Mouse (Mus musculus) forebrain, embryonic 12.5 days (tissue): ENCODE data around the gene Clec2d. TPM values are rescaled to one million over a fixed set of nuclear protein-coding genes. Genes with fewer than 3 reads are reported as not detected.
"Not testable (repeated sequence)": the region's sequence is repeated elsewhere in the genome, so short reads cannot be mapped to it uniquely, and the experiment has no call there.

Experiments used
- ATAC-seq: fragments of 200-750 bp; cut with Nextera tagmentation; 2 replicates; pipeline ENCODE4 v1.8.0; 2017; ENCODE audit warnings: moderate TSS enrichment; ENCODE audit not compliant: low FRiP score
- H3K27ac ChIP-seq: fragments of 300-500 bp; sonication (generic); 2 replicates; pipeline ENCODE4 v1.5.1; 2016; ENCODE audit warnings: mild to moderate bottlenecking
- H3K27me3 ChIP-seq: fragments of 300-500 bp; sonication (generic); 2 replicates; pipeline ENCODE4 v1.6.1; 2016; ENCODE audit warnings: mild to moderate bottlenecking
- H3K36me3 ChIP-seq: fragments of 300-500 bp; sonication (generic); replicated peaks from 2 replicates; pipeline ENCODE4 v1.6.1; 2016; ENCODE audit warnings: mild to moderate bottlenecking
- H3K4me1 ChIP-seq: fragments of 300-500 bp; sonication (generic); 2 replicates; pipeline ENCODE4 v1.6.1; 2016
- H3K4me2 ChIP-seq: fragments of 300-500 bp; sonication (generic); 2 replicates; pipeline ENCODE4 v1.6.1; 2016; ENCODE audit warnings: mild to moderate bottlenecking, moderate library complexity
- H3K4me3 ChIP-seq: fragments of 300-500 bp; sonication (generic); replicated peaks from 2 replicates; pipeline ENCODE4 v1.5.1; 2016; ENCODE audit warnings: mild to moderate bottlenecking
- H3K9ac ChIP-seq: fragments of 300-500 bp; sonication (generic); 2 replicates; pipeline ENCODE4 v1.6.1; 2016; ENCODE audit warnings: mild to moderate bottlenecking
- H3K9me3 ChIP-seq: fragments of 300-500 bp; sonication (generic); 2 replicates; pipeline ENCODE4 v1.6.1; 2016
- WGBS: fragments of 180-500 bp; shearing (Covaris S2); methylation state at CpG from one replicate; pipeline ENCODE4 v1.1.7; 2016; 5-methylcytosine and 5-hydroxymethylcytosine counted together
- polyA plus RNA-seq: library from polyadenylated mRNA; unstranded; fragments of >200 nt; fragmentation: Nextera tagmentation; extraction: Ambion mirVana; gene quantifications from 2 replicates; pipeline ENCODE4 v1.2.1, GENCODE M21; 2016

Clec2d gene
- polyA plus RNA-seq, 1 experiment from 2014 or later, result not detected

GRCm38 (mm10) chr6:129200066-129200465 is 19.7 kb downstream of the Clec2d start:
- not testable (repeated sequence) for H3K9ac ChIP-seq, H3K4me2 ChIP-seq, H3K27ac ChIP-seq, H3K27me3 ChIP-seq, H3K4me1 ChIP-seq, ATAC-seq, H3K36me3 ChIP-seq, H3K9me3 ChIP-seq, H3K4me3 ChIP-seq

GRCm38 (mm10) chr6:129202306-129202705 is 21.9 kb downstream of the Clec2d start:
- H3K4me3 ChIP-seq, result no peak overlapping the region
- no peak for ATAC-seq
- no peaks in the 10 kb centered on the region for H3K9me3 ChIP-seq
- no peaks in the 10 kb centered on the region for H3K4me1 ChIP-seq
- no peak overlapping the region for H3K27ac ChIP-seq
- WGBS, result 82% methylated on average over 1 of the region's 1 CpGs
- H3K36me3 ChIP-seq, result no peaks in the 10 kb centered on the region
- no peak overlapping the region for H3K9ac ChIP-seq
- H3K4me2 ChIP-seq, result no peak overlapping the region
- no peaks in the 10 kb centered on the region for H3K27me3 ChIP-seq

DNA sequence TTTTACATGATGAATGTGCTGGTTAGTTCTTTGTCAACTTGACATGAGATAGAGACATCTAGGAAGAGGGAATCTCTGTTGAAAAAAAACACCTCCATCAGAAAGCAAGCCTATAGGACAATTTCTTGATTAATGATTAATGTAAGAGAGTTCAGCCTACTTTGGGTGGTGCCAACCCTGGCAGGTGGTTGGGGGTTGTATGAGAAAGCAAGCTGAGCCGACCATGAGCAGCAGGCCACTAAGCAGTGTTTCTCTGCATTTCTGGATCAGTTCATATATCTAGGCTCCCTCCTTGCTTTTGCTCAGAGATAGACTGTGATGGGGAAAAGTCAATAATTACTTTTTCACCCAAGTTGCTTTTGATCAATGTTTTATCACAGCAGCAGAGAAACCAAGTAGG is 23.9 kb downstream of the Clec2d start:
- H3K9me3 ChIP-seq, result no peaks in the 10 kb centered on the region
- H3K36me3 ChIP-seq, result no peaks in the 10 kb centered on the region
- no peak for ATAC-seq
- no peak overlapping the region for H3K4me2 ChIP-seq
- WGBS, result 90% methylated on average over 1 of the region's 1 CpGs
- H3K27ac ChIP-seq, result no peak overlapping the region
- no peaks in the 10 kb centered on the region for H3K4me1 ChIP-seq
- H3K9ac ChIP-seq, result no peak overlapping the region
- H3K27me3 ChIP-seq, result no peaks in the 10 kb centered on the region
- H3K4me3 ChIP-seq, result no peak overlapping the region

DNA sequence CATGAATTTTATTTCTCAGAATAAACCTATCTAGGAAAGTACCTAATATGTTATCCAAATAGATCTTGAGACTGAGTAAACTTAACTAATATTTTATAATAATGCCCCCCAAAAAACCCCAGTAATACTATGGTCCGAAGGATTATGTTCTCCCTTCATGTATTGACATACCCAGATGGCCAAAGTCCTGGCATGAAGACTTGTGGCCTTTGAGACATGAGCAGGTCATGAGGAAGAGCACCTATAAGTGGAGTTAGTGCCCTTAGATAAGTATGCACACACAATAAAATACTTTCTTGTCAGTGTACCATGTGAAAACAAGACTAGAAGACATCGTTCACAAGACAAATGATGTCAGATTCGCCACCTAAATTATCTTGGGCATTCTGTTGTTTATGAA is 24.4 kb downstream of the Clec2d start:
- WGBS, result 89% methylated on average over 3 of the region's 3 CpGs
- H3K4me2 ChIP-seq, result no peak overlapping the region
- no peaks in the 10 kb centered on the region for H3K27me3 ChIP-seq
- no peak overlapping the region for H3K4me3 ChIP-seq
- no peaks in the 10 kb centered on the region for H3K36me3 ChIP-seq
- no peaks in the 10 kb centered on the region for H3K9me3 ChIP-seq
- no peaks in the 10 kb centered on the region for H3K4me1 ChIP-seq
- ATAC-seq, result no peak
- H3K9ac ChIP-seq, result no peak overlapping the region
- no peak overlapping the region for H3K27ac ChIP-seq

- H3K9ac ChIP-seq, result no peak overlapping the region
- no peak for ATAC-seq
- H3K4me3 ChIP-seq, result no peak overlapping the region
- H3K27ac ChIP-seq, result no peak overlapping the region
- H3K4me2 ChIP-seq, result no peak overlapping the region
- WGBS, result 93% methylated on average over 5 of the region's 5 CpGs
- H3K36me3 ChIP-seq, result no peaks in the 10 kb centered on the region
- H3K4me1 ChIP-seq, result no peaks in the 10 kb centered on the region
- no peaks in the 10 kb centered on the region for H3K27me3 ChIP-seq
- no peaks in the 10 kb centered on the region for H3K9me3 ChIP-seq
These were observed 28.6 kb downstream of the Clec2d start for GRCm38 (mm10) chr6:129208891-129209519.

- H3K9ac ChIP-seq, result no peak overlapping the region
- WGBS, result 56% methylated on average over 1 of the region's 1 CpGs
- H3K27ac ChIP-seq, result no peak overlapping the region
- no peaks in the 10 kb centered on the region for H3K4me1 ChIP-seq
- no peak overlapping the region for H3K4me2 ChIP-seq
- no peaks in the 10 kb centered on the region for H3K36me3 ChIP-seq
- ATAC-seq, result no peak
- H3K27me3 ChIP-seq, result no peaks in the 10 kb centered on the region
- no peak overlapping the region for H3K4me3 ChIP-seq
- H3K9me3 ChIP-seq, result no peaks in the 10 kb centered on the region
These were observed 29.5 kb downstream of the Clec2d start for GRCm38 (mm10) chr6:129209785-129210446.

DNA sequence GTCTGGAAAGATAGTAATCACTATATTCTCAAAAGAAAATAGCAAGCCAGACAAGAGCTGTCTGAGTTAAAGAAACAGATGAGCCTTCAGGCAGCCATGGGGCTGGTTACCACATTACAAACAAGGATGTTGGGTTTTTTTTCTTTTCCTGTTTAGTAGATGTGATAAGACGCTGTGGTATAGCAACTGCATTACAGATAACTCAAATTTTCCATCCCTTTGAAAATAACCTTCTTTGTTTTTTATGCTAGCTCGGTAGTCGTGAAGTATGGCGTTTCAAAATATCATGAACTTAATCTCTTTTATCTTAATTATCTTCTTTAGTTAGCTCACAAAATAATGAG is 30.0 kb downstream of the Clec2d start:
- Histone ChIP-seq H3K36me3 (no peaks in the 10 kb centered on the region), H3K9ac (no peak overlapping the region), H3K4me3 (no peak overlapping the region), H3K9me3 (no peaks in the 10 kb centered on the region), H3K4me1 (no peaks in the 10 kb centered on the region), H3K4me2 (no peak overlapping the region), H3K27me3 (no peaks in the 10 kb centered on the region), H3K27ac (no peak overlapping the region)
- WGBS, result 90% methylated on average over 4 of the region's 4 CpGs
- no peak for ATAC-seq

DNA sequence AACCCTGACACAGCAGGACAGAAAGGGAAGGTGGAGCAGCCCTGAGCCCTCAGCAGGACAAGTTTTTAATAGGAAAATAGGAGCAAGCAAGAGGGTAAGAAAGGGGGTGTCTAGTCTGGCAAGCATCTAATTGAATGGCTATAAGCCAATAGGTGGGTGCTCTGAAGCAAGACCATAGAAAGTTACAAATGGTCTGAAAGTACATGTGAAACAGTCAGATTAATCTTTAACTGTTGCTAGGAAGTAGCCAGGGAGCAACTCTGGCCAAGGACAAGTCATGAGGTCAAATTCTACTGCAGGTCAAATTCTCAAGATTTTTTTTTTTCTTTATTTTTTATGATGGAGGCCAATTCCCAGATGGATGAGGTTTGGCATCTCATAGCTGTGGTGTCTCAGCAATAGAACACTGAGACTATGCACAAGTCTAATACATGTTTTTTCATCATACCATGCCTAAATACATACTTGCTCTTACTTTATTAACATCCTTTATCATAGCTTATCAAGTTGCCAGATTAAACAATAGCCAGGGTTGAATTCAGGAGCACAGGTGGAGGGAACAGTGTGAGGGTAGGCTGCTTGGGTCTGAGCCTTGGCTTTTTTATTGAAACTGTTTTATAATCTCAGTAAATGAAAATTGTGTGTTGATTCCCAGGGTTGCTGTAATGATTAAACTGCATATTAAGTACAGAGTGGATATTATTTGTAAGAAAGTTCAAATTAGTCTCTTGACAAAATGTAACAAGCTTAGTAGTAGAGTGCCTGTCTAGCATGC is 32.2 kb downstream of the Clec2d start:
- no peaks in the 10 kb centered on the region for H3K27me3 ChIP-seq
- H3K4me2 ChIP-seq, result no peak overlapping the region
- no peaks in the 10 kb centered on the region for H3K9me3 ChIP-seq
- H3K4me3 ChIP-seq, result no peak overlapping the region
- no peak overlapping the region for H3K9ac ChIP-seq
- H3K4me1 ChIP-seq, result no peaks in the 10 kb centered on the region
- ATAC-seq, result no peak
- no peaks in the 10 kb centered on the region for H3K36me3 ChIP-seq
- H3K27ac ChIP-seq, result no peak overlapping the region

GRCm38 (mm10) chr6:129213497-129213896 is 33.1 kb downstream of the Clec2d start:
- Histone ChIP-seq H3K4me2 (no peak overlapping the region), H3K4me1 (no peaks in the 10 kb centered on the region), H3K27ac (no peak overlapping the region), H3K36me3 (no peaks in the 10 kb centered on the region), H3K27me3 (no peaks in the 10 kb centered on the region), H3K9me3 (no peaks in the 10 kb centered on the region), H3K4me3 (no peak overlapping the region), H3K9ac (no peak overlapping the region)
- no peak for ATAC-seq
- WGBS, result 80% methylated on average over 1 of the region's 1 CpGs

- H3K4me3 ChIP-seq, result no peak overlapping the region
- H3K4me1 ChIP-seq, result no peaks in the 10 kb centered on the region
- H3K27me3 ChIP-seq, result no peaks in the 10 kb centered on the region
- no peaks in the 10 kb centered on the region for H3K9me3 ChIP-seq
- WGBS, result 80% methylated on average over 2 of the region's 2 CpGs
- H3K9ac ChIP-seq, result no peak overlapping the region
- H3K27ac ChIP-seq, result no peak overlapping the region
- no peak overlapping the region for H3K4me2 ChIP-seq
- no peak for ATAC-seq
- H3K36me3 ChIP-seq, result no peaks in the 10 kb centered on the region
These were observed 33.8 kb downstream of the Clec2d start for GRCm38 (mm10) chr6:129214263-129214662.

GRCm38 (mm10) chr6:129215053-129215452 is 34.6 kb downstream of the Clec2d start:
- H3K4me2 ChIP-seq, result no peak overlapping the region
- no peak overlapping the region for H3K4me3 ChIP-seq
- no peaks in the 10 kb centered on the region for H3K4me1 ChIP-seq
- no peak for ATAC-seq
- 85% methylated on average over 2 of the region's 2 CpGs for WGBS
- no peaks in the 10 kb centered on the region for H3K27me3 ChIP-seq
- H3K27ac ChIP-seq, result no peak overlapping the region
- no peak overlapping the region for H3K9ac ChIP-seq
- H3K9me3 ChIP-seq, result no peaks in the 10 kb centered on the region
- H3K36me3 ChIP-seq, result no peaks in the 10 kb centered on the region

DNA sequence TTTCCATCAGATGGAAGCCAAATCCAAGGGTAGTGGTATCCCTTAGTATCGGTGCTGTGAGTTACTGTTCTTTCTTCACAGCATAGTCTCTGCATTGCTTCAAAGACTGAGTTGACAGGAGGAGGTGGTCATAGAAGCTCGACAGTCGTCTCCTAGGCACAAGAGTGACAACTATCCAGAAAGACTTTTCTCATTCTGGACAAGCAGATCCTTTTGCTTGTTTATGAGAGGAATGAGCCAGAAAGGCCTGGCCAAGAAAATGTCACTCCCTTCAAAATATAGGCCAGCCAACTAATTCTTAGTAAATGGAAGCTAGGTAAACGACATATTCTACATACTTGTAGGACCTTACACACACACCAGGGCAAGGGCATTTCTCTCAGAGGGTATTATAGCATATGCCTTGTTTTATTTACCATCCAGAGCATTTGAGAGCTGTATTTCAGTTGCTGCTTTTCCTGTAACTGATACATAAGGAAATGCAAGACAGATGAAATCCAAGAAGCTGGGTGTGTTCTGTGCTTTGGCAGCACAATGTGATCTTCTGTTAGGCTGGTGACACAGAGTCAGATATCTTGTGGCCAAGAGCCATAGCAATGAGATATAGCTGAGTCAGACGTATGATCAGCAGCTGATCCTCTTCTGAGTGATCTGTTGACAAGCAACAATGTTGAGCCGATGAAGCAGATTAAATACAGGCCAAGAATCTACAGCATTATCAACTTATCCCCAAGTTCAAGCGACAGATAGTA is 35.6 kb downstream of the Clec2d start:
- H3K27me3 ChIP-seq, result no peaks in the 10 kb centered on the region
- no peaks in the 10 kb centered on the region for H3K36me3 ChIP-seq

More for the DNA sequence above, 35.6 kb downstream of the Clec2d start:
- Histone ChIP-seq H3K27ac (no peak overlapping the region), H3K9ac (no peak overlapping the region), H3K9me3 (no peaks in the 10 kb centered on the region), H3K4me2 (no peak overlapping the region), H3K4me1 (no peaks in the 10 kb centered on the region), H3K4me3 (no peak overlapping the region)
- 87% methylated on average over 7 of the region's 7 CpGs for WGBS
- no peak for ATAC-seq
